Mouse (Mus musculus) layer of hippocampus, adult 18-20 months (tissue): Measurements from ENCODE around the gene Tdrkh. TPM values are rescaled to one million over a fixed set of nuclear protein-coding genes. Genes with fewer than 3 reads are reported as not detected.
A peak's percentile ranks its signal among the peaks of the same experiment; 100 is the strongest.

Experiments used
- DNase-seq, 2 experiments: peaks; one replicate each; pipeline ENCODE4 v3.0.0; 2022; ENCODE audit warnings: low spot score in 2 of 2
- total RNA-seq, 2 experiments: library from RNA; stranded (reverse); gene quantifications; 2 replicates each; pipeline ENCODE4 v1.2.3; 2021

The Tdrkh gene
- total RNA-seq, 2 experiments from 2014 or later = 41.9 to 45.3 TPM

DNA sequence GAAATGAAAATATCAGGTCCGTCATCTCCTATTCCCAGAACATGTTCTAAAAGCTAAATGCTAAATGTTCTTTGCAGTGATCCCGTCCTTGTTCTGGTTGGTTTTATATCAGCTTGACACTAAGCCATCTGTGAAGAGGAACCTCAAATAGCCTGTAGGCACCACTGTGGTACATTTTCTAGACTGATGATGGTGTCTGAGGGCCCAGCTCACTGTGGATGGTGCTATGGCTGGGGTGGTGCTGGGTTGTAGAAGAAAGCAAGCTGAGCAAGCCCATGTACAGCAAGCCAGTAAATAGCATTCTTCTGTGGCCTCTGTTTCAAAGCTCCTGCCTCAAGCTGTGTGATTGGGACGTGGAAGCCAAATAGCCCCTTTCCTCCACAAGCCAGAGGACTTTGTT is 44.0 kb downstream of the Tdrkh start:
- DNase-seq = no peak

DNA sequence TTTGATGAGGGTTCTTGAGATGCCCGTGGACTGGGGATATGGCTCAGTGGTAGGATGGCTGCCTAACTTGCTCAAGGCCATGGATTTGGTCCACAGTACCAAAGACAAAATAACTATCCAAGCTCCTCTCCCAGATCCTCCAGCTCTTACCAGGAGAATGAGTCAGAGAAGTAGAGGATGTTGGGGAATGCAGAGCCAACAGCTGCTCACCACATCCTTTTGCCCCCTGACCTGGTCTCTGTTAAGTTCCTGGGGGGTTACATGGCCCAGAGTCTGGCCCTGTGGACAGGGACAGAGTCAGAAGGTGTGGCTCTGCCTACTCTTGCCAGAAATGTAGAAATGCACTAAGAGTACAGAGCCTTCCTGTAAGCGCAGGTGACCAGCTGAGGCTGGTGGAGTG is 46.8 kb downstream of the Tdrkh start:
- DNase-seq = no peak

DNA sequence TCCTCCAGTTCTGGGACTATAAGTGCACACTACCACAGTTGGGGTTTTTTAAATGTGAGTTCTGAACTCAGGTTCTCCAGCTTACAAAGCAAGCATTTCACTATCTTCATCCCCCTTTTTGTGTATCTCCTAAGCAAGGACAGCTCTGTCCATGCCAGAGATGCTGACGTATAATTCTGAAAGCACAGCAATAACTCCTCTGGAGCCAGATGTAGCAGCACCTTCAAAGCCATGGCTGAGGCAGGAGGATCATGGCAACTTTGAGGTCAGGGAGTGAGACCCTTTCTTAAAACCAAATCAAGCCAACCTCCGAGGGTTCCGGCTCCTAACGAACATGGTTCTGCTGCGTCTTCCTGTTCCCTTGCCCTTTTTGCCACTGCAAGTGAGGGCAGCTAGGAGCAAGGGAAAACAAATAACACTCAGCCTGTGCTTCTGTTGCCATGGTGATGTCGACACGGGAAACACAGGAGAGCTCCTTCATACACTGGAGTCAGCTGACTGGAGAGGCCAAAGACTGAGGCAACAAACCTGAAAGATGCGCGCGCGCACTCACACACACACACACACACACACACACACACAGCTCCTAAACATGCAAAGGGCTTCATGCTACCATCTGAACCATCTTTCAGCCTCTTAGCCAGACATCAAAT is 51.0 kb downstream of the Tdrkh start:
- peak in 1 of 2 experiments; percentile 57 for DNase-seq

DNA sequence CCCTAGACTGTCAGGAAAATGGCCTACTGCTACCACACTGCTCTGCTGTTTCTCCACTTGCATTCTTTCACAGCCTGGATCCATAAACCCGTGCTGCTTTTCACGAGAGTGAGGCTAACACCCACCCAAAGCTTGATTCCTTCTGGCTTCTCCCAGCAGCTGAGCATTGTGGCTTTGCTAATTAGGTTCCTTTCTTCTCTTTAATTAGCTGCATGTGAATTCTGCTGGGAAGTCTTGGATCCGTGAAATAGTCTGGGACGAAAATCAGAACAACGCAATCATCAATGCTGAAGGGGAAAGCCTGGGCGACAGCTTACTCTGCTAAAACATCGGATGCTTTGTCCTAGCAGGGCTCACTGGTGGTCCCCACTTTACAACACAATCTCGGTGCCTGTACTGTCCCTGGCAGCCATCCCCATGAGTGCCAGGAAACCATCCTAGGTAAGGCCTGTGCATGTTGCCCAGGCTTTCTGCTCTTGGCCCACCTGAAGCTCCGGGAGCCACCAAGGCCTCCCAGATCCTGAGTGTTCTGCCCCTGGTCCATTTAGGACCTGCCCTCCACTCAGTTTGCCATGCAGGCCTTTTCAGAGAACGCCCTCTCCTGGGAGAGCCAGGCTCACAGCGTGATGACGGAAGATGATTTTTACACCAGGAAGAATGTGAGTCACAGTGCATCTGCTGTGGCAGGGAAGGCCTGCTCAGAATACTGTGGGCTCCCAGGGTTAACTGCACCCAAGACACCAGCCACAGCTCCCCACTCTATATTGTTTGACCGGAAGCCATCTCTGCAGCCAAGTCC is 52.8 kb downstream of the Tdrkh start:
- DNase-seq = peak; percentile 61 to 80

DNA sequence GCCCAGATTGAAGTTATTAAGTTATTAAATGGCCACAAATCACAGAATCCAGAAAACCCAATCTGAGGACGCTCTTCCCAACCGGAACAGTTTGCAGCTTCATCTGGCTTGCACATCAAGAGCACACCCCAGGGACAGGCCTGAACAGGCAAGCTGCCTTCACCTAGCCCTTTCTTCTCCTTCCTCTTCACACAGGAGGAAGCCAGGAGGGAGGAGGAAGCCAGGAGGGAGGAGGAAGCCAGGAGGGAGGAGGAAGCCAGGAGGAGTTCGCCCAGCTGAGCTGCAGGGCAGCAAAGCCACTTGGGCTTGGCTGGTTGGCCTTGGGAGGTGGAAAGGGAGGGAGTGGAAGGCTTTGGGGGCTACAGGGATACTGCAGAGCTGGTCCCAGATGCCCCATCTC is 55.9 kb downstream of the Tdrkh start:
- DNase-seq = no peak

DNA sequence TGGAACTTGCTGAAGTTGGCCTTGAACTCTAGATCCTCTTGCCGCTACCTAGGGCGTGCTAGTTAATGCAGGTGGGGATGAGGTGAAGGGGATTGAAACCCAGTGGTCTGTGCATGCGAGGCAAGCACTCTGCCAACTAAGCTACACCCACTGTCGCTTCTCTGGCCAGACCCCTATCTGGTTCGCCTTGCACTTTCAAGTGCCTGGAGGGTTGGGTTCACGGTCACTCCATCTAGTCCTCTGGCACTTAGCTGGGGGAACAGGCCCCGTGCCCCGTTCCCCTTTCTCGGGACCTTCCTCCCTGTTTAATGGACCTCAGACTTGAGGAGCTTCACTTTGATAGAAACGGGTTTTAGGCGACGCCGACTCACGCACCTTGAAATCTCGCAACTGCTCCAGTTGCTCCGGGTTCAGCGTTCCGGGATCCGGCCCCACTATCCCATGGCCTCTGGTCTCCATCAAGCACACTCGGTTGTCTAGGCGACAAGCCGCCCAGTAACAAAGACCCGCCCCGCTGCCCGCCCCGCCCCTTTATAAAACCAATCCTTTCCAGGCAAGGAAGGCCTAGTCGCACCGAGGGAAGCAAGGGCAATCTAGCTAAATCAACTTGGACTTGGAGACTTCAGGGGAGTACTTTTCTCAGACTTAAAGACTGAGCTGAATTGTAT is 59.5 kb downstream of the Tdrkh start:
- DNase-seq = peak in 1 of 2 experiments; percentile 56

DNA sequence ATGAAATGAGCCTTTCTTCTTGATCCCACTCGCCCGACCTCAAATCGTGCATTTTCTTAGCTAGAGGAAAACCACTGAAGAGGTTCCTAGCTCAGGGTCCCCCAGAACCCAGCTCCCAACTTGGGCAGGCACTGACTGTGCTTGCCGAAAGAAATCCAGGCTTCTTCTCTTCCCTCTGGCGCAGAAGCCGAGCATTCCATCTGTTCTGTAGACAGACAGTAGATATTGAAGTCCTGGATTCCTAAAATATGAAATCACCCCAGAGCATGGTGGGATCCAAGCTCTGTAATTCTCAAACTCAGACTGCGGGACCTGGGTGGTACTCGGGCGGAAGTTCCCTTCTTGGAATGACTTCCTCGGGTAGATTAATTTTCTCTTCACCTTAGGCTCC is 60.0 kb downstream of the Tdrkh start:
- no peak for DNase-seq

DNA sequence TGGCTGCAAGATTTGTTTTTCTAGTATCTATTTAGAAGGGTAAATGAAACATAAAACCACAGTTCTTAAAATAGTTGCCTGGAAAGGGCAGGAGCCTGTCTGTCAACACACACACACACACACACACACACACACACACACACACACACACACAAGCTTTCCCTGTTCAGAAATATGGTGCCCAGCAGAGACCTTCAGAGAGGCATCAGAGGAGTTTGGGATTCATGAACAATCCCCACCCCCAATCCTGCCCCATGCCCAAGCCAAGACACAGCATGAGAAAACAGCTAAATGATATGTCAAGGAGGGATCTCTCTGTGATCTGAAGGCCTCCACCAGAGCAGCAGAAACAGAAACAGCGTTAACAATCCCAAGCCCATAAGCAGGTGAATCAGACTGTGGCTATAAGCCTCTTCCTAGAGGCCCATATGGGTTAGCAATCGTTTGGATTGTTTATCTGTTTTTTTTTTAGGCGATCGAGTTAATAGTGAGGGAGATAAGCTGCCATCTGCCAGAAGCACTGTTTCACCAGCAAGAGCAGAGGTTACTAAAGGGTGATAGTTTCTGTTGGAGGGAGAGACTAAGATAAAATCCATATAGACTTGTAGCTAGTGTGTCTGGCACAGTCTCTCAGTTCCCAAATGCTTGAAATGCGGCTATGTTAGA is 60.6 kb downstream of the Tdrkh start:
- DNase-seq = no peak

DNA sequence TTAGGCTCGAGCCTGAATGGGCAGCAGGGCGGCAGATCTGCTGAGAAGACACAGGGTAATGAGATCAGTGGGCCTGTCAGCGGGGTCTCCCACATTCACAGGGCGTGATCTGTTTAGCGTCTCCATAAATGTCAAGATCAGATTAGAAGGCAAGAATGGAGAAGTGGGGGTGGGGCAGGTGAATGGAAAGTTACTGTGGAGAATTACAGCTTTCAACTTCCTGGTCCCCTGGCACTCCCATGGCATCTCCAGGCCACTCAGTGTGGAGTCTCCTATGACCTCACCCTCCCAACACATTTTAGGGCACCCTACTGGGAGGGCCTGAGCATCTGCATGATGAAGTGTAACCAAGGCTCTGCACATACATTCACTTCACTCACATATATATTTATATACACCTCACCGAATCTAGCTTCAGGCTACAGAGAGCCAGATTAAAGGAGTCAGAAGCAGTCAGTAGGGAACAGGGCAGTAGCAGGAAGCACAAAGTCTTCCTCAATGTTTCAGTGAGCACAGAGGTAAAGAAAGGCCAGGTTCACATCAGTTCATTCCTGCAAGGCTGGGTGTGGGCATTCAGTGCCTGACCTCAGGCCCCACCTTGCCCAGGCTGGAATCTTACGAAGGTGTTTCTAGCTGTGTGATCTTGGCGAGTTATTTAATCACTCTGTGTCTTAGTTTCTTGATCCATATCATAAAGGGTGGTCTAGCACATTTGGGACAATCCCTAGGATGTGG is 63.4 kb downstream of the Tdrkh start:
- no peak for DNase-seq

DNA sequence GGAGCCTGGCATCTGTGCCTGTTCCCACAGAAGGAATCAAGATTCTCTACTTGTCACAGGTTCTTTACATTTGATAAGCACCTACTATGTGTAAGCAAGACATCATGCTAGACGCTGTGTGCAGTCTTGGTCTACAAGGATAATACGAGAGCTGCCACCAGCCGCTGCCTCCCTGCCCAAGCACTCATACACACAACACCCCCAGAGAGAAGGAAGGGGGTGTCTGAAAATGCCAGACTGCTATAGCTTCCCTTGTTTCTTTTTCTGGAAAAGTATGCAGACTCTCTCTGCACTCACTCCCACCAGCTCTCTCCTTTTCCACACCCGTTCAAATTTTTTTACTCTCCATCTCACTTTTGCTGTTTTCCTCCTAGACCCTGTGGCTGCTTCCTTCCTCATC is 64.4 kb downstream of the Tdrkh start:
- DNase-seq = peak in 1 of 2 experiments; percentile 71

DNA sequence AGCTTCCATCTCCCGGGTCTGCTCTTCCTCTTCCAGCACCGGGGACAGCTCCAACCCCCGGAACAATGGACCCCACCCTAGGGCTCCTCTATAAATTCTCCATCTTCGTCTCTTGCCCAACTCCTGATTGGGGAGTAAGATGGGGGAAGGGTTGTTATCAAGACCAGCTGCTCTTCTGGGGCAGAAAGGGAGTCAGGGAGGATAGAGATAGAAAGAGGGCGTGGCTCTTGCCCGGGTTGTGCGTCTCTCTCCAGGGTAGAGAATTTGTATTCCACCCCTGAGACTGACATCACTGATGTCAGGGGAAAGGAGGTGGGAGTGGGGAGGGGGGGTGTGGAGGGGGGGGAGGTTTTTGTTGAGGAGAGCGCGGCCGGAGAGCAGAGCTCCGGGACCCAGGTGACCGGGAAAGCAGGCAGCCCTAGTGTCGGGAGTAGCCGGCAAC is 64.9 kb downstream of the Tdrkh start, which contains the start of gene Celf3:
TSS of gene Celf3 (plus strand) at position 315 of the 442 bp plus-strand sequence.
- peak; percentile 76 to 87 for DNase-seq

DNA sequence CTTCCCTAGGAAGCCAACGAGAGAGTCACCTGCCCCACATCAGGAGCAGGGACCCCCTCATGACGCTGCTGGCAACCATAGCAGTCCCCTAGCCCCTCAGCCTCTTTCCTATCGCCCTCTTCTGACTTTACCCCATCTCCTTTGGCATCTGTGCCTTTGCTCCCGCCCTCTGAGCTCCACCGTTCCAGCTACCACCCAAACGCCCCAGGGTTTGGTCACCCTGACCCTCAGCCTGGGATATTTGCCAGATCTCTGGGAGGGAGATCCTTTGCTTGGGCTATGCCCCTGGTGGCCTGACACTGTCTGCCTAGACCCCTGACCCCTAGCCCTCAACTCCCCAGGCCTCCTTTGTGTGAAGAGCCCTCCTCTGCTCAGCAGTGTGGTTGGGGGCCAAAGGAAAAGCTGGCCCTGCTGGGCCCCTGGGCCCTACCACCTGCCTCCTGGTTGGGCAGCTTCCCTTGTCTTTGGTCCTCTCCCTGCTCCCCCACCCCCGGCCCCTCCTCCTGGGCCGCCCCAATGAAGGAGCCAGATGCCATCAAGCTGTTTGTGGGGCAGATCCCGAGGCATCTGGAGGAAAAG is 65.6 kb downstream of the Tdrkh start:
- DNase-seq = no peak

DNA sequence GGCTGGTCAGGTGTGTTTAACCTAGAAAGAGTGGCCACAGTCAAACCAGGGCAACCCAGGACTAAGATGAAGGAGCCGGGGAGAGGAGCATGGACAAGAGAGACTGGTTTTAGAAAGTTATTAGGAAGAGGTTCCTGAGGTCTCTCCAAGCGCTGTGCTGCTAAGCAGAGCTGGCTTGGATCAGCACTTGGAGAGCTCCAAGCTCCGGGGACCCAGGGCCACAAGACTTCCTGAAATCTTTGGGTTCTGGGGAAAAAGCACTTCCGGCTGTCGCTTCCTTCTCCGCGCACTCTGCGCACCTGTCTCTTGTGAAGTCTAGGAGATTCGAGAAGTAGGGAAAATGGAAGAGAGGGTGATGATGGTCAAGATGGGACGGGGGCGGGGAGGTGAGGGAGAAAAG is 66.5 kb downstream of the Tdrkh start:
- DNase-seq = peak in 1 of 2 experiments; percentile 22

DNA sequence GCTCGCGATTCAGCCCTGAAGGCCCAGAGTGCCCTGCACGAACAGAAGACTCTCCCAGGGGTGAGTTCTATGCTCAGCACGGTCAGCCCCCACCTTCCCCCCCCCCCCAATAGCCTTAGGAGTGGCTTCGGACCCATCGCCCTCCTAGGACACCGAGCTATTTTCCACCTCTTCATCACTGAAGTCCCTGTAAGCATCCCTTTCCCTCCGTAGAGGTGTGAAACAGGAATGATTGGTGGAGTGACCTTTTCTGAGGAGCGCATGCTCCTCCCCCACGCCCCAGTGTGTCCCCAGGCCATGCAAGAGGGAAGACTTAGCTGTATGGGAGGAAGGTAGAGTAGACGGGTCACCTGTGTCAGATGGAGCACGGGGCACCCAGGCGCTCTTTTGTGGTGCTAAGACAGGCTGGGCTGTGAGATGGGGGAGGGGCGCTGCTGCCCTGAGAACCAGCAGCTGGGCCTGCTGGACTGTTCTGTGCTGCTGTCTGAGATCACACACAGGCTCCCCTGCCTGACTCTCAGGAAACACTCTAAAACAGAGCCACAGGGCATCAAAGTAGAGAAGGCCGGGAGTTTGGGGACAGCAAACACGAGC is 67.3 kb downstream of the Tdrkh start, which contains the start of gene Riiad1:
TSS of gene Riiad1 (minus strand) at position 51 of the 594 bp plus-strand sequence.
- DNase-seq = peak in 1 of 2 experiments; percentile 21

DNA sequence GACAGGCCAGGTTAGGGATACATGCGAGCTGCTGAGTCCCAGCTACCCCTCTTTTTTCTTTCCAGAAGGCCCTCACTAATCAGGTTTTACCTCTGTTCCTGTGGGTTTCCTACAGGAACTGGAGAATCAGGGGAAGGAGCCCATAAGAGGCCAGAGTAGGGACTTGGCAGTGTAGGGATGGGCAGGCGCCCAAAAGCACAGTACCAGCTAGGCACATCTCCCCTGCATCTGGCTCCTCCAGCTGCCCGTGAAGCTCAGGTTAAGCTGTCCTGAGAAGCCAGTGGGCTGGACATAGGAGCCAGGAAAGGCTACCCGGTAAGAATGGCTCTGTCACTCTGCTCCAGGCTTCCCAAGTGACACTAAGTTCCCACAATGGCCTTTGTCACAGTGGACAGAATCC is 68.4 kb downstream of the Tdrkh start:
- no peak for DNase-seq

DNA sequence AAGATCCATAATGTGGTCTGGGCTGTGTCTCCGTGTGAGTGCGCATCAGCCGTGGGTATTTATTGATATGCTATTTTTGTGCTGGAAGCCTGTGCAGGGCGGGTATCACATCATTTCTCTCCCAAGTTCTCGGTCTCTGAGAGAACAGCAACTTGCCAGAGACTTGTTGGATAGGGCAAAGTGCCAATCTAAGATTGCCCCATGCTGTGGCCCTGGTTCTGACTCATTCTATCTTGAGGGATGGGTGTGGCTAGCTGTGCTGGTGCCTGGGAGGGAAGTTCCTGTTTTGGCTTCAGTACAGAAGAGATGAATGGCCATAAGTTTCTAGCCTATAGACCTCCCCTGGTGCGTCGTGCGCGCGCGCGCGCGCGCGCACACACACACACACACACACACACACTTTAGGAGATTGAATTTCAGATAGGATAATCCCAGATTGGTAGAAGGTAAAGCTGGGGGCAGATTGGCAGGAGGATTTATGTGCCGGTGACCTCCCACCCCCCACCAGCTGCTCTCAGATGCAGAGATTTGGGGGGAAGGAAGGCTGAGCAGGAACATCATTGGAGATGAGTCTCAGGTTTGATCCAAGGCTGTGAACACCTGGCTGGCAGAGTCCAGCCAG is 69.8 kb downstream of the Tdrkh start:
- DNase-seq = peak in 1 of 2 experiments; percentile 33

DNA sequence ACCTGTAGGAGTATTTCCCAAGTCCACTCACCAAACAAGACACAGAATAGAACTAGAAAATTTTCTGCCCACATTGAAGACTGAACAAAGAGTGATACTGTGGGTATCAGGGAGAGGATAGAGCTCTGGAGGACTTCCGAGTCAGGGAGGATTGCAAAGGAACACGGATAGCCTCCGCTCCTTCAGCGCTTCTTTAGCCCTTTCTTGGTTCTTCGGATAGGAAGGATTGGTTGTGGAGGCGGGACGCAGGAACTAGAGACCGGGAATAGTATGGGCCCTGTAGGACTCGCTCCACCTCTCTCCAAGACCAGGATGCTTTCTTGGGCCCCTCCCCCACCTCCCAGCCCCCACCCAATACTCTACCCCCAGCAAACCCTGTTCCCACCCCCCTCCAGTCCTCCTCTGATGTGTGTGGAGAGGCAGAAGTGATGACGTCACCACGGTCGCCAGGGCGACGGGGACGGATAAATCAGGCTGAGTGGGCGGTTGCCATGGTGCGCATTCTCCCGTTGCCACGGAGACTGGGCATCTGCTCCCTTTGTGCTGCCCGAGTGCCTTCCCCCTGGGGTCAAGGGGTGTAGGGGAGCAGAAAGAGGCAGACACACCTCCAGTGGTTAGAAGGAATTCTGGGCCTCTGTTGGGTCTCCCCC is 70.8 kb downstream of the Tdrkh start:
- peak; percentile 96 to 98 for DNase-seq
